Mouse (Mus musculus) mesoderm, embryonic 11.5 days (tissue): ENCODE results near the gene Rab5c.

Experiments used
- DNase-seq: peaks from one replicate; pipeline ENCODE4 v3.0.0-alpha.2; 2012; ENCODE audit warnings: low read depth, low spot score

Rab5c gene

GRCm38 (mm10) chr11:100738066-100738604, at the start of gene Rab5c:
TSS of gene Rab5c (minus strand) at chr11:100738215.
- DNase-seq = peak; percentile 99

DNA sequence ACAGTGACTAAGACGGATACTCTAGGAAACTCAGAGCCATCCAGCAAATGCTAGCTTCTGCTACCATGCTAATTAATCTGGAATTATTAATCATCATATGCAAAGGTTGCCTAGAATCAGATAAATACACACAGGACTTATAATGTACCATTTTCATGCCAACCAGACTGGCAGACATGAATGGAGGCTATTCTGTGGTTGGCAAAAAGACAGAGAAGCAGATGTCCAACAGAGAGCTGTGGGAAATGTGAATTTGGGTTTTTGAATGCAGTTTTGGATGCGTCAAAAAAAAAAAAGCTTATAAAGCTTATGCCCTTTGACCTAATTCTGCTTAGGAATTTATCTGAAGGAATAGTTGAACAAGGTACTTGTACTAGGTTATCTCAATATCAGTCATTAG, 47.8 kb upstream of the Rab5c start:
- no peak for DNase-seq

DNA sequence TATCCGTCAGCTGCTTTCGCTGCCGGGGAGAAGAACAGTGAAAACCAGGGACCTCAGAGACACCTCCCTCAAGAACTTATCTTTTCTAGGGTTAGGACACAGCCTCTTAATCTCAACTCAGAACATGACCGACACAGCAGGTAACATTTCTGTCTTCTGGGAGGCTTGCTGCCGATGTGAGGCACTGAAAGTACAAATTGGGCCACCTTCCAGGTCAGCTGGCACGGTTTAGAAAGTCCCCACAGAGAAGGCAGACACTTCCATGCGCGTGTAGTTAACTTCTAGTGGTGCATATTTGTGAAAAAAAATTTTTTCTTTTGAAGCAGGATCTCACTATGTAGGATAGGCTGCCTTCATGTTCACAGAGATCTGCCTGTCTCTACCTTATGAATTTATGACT, 46.3 kb upstream of the Rab5c start:
- DNase-seq = no peak

GRCm38 (mm10) chr11:100782568-100782967, 44.6 kb upstream of the Rab5c start:
- no peak for DNase-seq

- no peak for DNase-seq
These were observed 43.9 kb upstream of the Rab5c start for GRCm38 (mm10) chr11:100781763-100782475.

DNA sequence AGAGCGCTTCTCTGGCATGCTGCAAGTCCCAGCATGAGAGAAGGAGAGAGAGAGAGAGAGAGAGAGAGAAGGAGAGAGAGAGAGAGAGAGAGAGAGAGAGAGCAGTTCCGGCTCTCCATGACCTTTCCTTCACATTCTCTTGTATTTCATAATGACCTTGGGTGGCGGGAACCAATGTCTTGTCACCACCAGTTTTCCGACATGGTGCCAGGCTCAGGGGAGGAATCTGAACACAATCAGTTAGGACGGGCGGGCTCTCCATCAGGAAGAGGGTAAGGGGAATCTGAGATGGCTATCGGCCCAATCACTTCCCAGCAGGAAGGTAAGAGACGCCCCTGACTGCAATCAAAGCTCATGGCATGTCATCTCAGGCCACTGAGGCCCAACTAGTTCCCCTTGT, 42.2 kb upstream of the Rab5c start:
- DNase-seq = no peak

DNA sequence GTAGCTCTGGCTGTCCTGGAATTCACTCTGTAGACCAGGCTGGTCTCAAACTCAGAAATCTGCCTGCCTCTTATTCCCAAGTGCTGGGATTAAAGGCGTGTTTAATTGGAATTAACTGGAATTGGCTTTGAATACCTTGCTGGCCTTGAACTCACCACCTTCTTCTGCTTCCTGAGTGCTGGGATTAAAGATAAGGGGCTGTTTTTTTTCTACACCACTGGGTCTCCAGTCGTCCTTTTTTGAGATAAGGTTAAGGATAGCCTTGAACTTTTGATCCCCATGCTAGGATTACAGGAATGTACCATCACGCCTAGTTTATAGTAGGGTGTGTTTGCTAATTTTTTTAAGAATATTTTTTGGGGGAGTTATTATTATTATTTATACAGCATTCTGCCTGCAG, 40.1 kb upstream of the Rab5c start:
- DNase-seq = no peak

DNA sequence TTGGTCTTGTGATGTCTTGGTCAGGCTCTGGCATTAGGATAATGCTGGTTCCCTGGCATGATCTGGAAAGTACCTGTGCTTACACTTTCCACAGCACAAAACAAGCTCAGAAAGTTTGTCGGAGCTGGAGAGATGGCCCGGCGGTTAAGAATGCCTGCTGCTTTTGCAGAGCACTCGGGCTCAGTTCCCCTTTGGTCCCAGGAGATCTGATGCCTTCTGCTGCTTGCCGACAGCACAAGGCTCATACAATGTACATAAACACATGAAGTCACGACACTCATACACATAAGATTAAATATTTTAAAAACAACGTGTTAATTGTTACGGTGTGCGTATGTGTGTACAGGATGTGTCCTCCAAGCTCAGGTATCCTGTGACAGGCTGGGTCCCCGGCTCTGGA, 37.9 kb upstream of the Rab5c start:
- DNase-seq = no peak

DNA sequence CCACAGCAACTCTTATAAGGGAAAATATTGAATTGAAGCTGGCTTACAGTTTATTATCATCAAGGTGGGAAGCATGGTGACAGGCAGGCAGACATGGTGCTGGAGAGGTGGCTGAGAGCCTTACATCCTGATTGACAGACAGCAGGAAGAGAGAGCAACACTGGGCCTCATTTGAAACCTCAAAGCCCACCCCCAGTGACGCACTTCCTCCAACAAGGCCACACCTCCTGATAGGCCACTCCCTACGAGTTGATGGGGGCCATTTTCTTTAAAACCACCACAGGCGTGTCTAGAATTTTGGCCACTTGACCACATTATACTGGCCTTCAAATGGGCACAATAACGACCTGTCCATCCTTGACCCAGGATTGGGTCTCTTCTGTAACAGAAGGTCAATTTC, 36.2 kb upstream of the Rab5c start:
- no peak for DNase-seq

DNA sequence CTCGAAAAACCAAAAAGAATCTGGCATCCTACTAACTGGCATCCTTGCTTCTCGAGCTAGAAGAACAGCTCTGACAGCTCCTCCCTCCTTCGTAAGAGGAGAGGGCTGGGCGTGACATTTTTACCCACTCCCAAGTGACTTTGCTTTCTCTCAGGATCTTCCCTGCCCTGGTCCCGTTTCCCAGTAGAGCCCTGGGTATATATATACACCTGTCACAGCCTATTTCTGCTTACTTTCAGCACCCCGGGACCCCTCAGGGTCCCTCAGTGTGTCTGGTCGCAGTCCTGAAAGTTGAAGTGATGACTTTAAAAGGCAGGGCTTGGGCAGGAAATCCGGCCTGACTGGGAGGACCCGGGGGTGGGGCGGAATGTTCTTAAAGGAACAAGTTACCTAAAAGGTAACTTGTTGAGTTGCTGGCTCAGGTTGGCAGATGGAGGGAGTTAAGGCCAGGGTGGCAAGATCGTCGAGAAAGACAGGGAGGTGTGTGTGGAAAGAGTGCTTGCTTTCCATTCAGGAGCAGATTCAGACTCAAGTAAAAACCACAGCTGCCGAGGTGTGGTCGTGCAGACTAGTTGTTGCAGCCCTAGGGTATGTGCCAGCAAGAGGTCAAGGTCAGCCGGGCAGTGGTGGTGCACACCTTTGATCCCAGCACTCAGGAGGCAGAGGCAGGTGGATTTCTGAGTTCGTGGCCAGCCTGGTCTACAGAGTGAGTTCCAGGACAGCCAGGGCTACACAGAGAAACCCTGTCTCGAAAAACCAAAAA, 32.8 kb upstream of the Rab5c start, which contains the start of gene Ghdc:
Gene Ghdc, minus strand, starts transcription at position 312 of the 763 bp plus-strand sequence.
- DNase-seq = peak; percentile 30

GRCm38 (mm10) chr11:100769980-100770379, 32.0 kb upstream of the Rab5c start:
- no peak for DNase-seq

GRCm38 (mm10) chr11:100767871-100768270, 29.9 kb upstream of the Rab5c start:
- no peak for DNase-seq

DNA sequence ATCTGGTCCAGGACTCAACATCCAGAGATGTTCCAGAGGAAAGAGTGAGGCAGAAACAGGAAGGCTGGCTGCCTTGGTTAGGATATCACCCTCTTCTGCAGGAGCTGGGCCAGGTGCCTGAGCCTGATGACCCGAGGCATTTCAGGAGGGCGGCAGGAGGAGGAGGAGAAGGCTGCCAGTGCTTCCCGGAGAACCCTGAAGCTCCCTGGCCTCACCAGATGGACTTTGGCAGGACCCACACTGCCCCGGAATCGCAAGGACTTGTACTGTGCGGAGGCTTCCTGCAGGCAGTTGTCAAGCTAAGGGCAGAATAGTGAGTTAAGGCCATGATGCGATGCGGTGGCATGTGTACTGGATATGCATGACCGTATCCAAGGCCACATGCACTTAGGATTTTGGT, 28.7 kb upstream of the Rab5c start:
- DNase-seq = no peak

DNA sequence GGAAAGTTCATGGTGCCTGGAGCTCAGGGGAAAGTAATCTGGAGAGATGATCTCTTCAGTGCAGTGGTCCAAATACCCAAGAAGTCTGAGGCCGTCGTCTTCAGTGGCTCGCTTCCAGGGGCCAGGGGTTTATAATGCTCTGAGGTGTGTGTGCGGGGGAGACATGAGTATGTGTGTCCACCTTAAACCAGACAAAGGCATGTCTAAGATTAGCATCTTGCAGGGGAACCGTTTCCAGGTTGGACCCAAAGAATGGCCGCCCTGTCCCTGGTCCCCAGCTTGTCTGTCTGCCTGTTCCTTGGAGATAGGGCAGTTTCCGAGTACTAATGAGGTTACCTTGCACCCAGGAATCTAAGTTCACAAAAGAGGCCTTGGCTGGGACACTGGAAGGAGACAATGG, 24.8 kb upstream of the Rab5c start, which contains the start of gene Hcrt:
Gene Hcrt, minus strand, starts transcription at position 101 of the 400 bp plus-strand sequence.
- DNase-seq = no peak

DNA sequence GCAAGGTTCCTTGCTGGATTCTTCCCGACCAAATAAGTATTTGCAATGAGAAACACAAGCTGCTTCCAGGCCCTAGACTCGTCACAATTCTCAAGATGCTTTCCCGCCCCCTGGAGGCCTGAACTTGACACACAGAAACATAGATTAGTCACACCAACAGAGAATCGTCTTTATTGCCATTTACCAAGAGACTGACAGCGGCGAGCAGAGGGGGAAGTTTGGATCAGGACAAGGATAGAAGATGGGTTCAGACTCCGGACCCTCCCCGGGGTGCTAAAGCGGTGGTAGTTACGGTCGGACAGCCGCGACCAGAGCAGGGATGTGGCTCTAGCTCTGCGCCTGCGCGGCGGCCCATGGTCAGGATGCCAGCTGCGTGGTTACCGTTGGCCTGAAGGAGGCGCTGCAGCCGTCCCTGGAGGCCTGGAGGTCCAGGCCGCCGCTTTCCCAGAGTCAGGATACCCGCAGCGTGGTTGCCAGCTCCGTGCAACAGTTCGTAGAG, 23.6 kb upstream of the Rab5c start:
- peak; percentile 90 for DNase-seq

- peak; percentile 41 for DNase-seq
These were observed 21.7 kb upstream of the Rab5c start, which contains the start of gene Kcnh4 for GRCm38 (mm10) chr11:100759611-100760233. TSS of gene Kcnh4 (minus strand) at chr11:100759942.

GRCm38 (mm10) chr11:100758707-100759610, 20.9 kb upstream of the Rab5c start:
- peak; percentile 76 for DNase-seq

DNA sequence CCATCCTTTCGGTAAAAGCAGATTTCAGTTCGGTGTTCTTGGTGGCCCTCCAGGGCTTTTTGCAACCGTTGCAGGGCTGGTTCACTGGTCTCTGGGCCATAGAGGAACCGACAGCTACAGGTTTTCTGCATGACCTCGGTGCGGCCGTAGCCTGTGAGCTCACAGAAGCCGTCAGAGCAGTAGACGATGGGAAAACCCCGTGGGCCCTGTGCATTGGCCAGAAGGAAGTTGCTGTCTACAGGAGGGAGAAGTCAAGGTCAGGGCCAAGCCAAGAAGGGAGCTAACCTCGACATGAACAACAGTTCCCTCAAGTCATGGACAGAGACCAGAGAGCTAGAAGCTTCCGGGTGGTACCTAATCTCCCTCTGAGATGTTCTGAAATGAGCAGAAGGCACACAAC, 19.6 kb upstream of the Rab5c start:
- no peak for DNase-seq

DNA sequence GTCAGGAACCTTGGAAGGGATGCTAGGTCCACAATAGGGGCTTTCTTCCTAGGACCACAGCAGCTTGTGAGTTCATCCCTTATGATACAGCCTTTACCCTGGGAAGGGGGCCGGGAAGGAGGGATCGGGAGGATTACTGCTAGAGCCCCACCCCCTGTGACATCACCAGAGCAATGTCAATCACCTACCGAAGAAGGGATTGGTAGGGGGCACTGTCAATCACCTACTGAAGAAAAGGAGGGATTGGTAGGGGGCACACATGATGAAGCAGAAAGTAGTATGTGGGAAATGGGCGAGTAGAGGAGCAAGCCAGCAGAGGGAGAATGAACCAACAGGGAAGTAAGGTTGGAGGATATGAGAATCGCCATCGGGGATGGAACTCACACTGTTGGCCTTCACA, 18.5 kb upstream of the Rab5c start:
- no peak for DNase-seq

GRCm38 (mm10) chr11:100754693-100755057, 16.7 kb upstream of the Rab5c start:
- DNase-seq = no peak
